Comparison of ENCODE assay signal across 10 mouse cellular contexts in the genomic region with DNA sequence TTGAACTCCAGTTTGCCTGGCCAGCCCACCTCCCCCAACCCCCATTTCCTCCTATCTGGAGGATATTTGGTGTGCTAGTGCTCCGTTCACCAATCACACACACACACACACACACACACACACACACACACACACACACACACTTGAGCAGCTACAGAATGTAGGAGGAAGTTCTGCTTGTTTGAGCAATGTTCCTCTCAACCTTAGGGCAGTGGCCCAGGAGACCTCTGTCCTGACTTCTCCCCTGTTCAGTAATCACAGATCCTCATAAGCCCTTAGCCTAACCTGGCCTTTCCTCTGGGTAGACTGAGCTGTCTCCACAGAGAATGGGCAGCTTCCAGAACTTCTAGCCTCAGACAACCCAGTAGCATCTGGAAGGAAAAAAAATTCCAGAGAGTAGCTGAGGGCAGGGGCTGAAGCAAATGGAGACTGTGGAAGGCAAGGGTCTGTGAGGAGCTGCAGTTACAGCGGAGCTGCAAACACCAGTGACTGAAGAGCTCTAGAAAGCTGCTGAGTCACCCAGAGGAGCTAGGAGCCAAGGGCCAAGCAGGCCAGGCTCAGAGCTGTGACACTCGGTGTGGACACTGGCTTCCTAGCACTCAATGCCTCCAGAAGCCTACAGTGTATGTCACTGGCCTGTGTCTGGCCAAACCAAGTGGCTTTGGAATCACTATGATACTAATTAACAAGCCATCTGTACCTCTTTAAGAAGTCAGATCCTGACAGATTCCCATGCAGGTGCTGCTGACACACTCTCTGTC. TPM values are rescaled to one million over a fixed set of nuclear protein-coding genes. Genes with fewer than 3 reads are reported as not detected.
DNase-seq lines count a peak whose midpoint lies in the region; ATAC-seq and TF ChIP-seq lines count a peak whose summit lies in the region.
"Had no signal": no experiment of that assay in that cellular context is flagged by ENCODE, and none has a peak within 500 bp of the region (broad histone marks: within the 10 kb centered on the region; RNA-seq: fewer than 3 reads in every experiment).

No protein-coding gene starts in this region.

- TF ChIP-seq CTCF in small intestine, adult 2 months (IDR thresholded peaks at IDR 0.05; ENCODE audit: extremely low read depth, insufficient read length, insufficient replicate concordance, low read depth, low read length), result no peak

- H3K4me2 ChIP-seq in kidney, embryonic 15.5 days, result no peak overlapping the region
- no peak overlapping the region for H3K4me2 ChIP-seq in intestine, embryonic 16.5 days (ENCODE audit: low read depth, low read length)
- H3K4me2 ChIP-seq: midbrain, embryonic 12.5 days had no signal

- intact Hi-C loops in left cerebral cortex, postnatal 14 days (cut with DNase I), result no loop called here

- ATAC-seq in kidney, embryonic 15.5 days (replicated peaks; ENCODE audit: low FRiP score), result 0 out of 2 replicates have a peak, but pooled peaks have one; percentile 40
- peak; percentile 47 for ATAC-seq in intestine, embryonic 16.5 days

- H3K27ac ChIP-seq in kidney, embryonic 15.5 days, result 0 out of 2 replicates have a peak overlapping the region, but pooled peaks have one; percentile 13
- peak overlapping the region; percentile 69 for H3K27ac ChIP-seq in intestine, embryonic 16.5 days (ENCODE audit: low read length)
- H3K27ac ChIP-seq in small intestine, adult 2 months (ENCODE audit: insufficient read depth, low read depth, low read length), result peak overlapping the region; percentile 62
- H3K27ac ChIP-seq: midbrain, embryonic 12.5 days had no signal

- no peak overlapping the region for H3K9ac ChIP-seq in kidney, embryonic 15.5 days
- H3K9ac ChIP-seq in intestine, embryonic 16.5 days (ENCODE audit: low read depth, low read length), result peak overlapping the region; percentile 19; the same call in 1 of the 2 replicates
- H3K9ac ChIP-seq: midbrain, embryonic 12.5 days had no signal

- no peaks in the 10 kb centered on the region for H3K9me3 ChIP-seq in kidney, embryonic 15.5 days (replicated peaks)
- H3K9me3 ChIP-seq in intestine, embryonic 16.5 days (ENCODE audit: control insufficient read depth, low read length), result no peaks in the 10 kb centered on the region

- no peak for DNase-seq in kidney, postnatal 14 days
- peak; percentile 79 for DNase-seq in cerebellum, adult 9-10 months
- DNase-seq in left cerebral cortex, postnatal 14 days (ENCODE audit: low spot score in 2 of 2), result no peak
- DNase-seq in thymus, postnatal 36 days, result no peak
- DNase-seq in ovary, adult 18-20 months (ENCODE audit: low spot score), result no peak

- no peaks in the 10 kb centered on the region for H3K36me3 ChIP-seq in kidney, embryonic 15.5 days
- H3K36me3 ChIP-seq in intestine, embryonic 16.5 days (ENCODE audit: control insufficient read depth, insufficient read depth, low read length), result no peaks in the 10 kb centered on the region
- no peaks in the 10 kb centered on the region for H3K36me3 ChIP-seq in small intestine, adult 2 months (ENCODE audit: control insufficient read depth, insufficient read depth, low read length)
- H3K36me3 ChIP-seq: midbrain, embryonic 12.5 days had no signal

- H3K4me3 ChIP-seq in kidney, embryonic 15.5 days (replicated peaks), result no peak overlapping the region
- no peak overlapping the region for H3K4me3 ChIP-seq in intestine, embryonic 16.5 days (ENCODE audit: low read length)
- no peak overlapping the region for H3K4me3 ChIP-seq in small intestine, adult 2 months (ENCODE audit: low read depth, low read length)
- H3K4me3 ChIP-seq: midbrain, embryonic 12.5 days had no signal

- WGBS in kidney, embryonic 15.5 days, result 67% methylated on average over 3 of the region's 3 CpGs
- 45% methylated on average over 3 of the region's 3 CpGs for WGBS in intestine, embryonic 16.5 days
- 20% methylated on average over 3 of the region's 3 CpGs for WGBS in small intestine, adult 2 months

- peaks cover 4% of the 10 kb centered on the region; the same call in 1 of the 2 replicates for H3K4me1 ChIP-seq in kidney, embryonic 15.5 days
- H3K4me1 ChIP-seq in intestine, embryonic 16.5 days (ENCODE audit: control insufficient read depth, insufficient read depth, low read length), result peaks cover 14% of the 10 kb centered on the region; the same call in 1 of the 2 replicates
- H3K4me1 ChIP-seq in small intestine, adult 2 months (ENCODE audit: control insufficient read depth, insufficient read depth, insufficient read length, low read length), result peaks cover 27% of the 10 kb centered on the region
- H3K4me1 ChIP-seq: midbrain, embryonic 12.5 days had no signal

- TF ChIP-seq POLR2A in small intestine, adult 2 months (IDR thresholded peaks at IDR 0.05; ENCODE audit: low read depth, low read length), result no peak

- peaks cover 5% of the 10 kb centered on the region; the same call in 1 of the 2 replicates for H3K27me3 ChIP-seq in kidney, embryonic 15.5 days
- no peaks in the 10 kb centered on the region for H3K27me3 ChIP-seq in intestine, embryonic 16.5 days (replicated peaks; ENCODE audit: control insufficient read depth, insufficient read depth, low read length)
- H3K27me3 ChIP-seq in small intestine, adult 2 months (ENCODE audit: control insufficient read depth, insufficient read depth, low read length), result no peaks in the 10 kb centered on the region

RNA-seq across cellular contexts. Expression of gene 2810459M11Rik, which starts 7.3 kb away (rescaled TPM):
- polyA plus RNA-seq in kidney, embryonic 15.5 days (2015; fragmentation: Nextera tagmentation; extraction: Ambion mirVana), result 1.1 and 1.2 TPM in 2 replicates
- 4.3 and 4.4 TPM in 2 replicates for polyA plus RNA-seq in intestine, embryonic 16.5 days (2015; fragmentation: Nextera tagmentation; extraction: Ambion mirVana)
- polyA plus RNA-seq in small intestine, adult 2 months (2012; rRNA removed), result 9.4 and 13.8 TPM in 2 replicates
- total RNA-seq in left cerebral cortex, postnatal 14 days (2021), result 1 to 10 TPM; 5.2 to 7.5 TPM
- polyA plus RNA-seq: heart, postnatal 0 days had no signal

RNA-seq across cellular contexts. Expression of gene Spata3, which starts 21.8 kb away (rescaled TPM):
- not detected in 2 replicates for polyA plus RNA-seq in kidney, embryonic 15.5 days (2015; fragmentation: Nextera tagmentation; extraction: Ambion mirVana)
- polyA plus RNA-seq in intestine, embryonic 16.5 days (2015; fragmentation: Nextera tagmentation; extraction: Ambion mirVana), result not detected in 2 replicates
- not detected in 2 replicates for polyA plus RNA-seq in small intestine, adult 2 months (2012; rRNA removed)
- under 1 TPM; 0.46 to 0.47 TPM for total RNA-seq in left cerebral cortex, postnatal 14 days (2021)
- polyA plus RNA-seq: heart, postnatal 0 days had no signal

RNA-seq across cellular contexts. Expression of gene Psmd1, which starts 25.8 kb away (rescaled TPM):
- polyA plus RNA-seq in kidney, embryonic 15.5 days (2015; fragmentation: Nextera tagmentation; extraction: Ambion mirVana), result 181 and 182 TPM in 2 replicates
- polyA plus RNA-seq in intestine, embryonic 16.5 days (2015; fragmentation: Nextera tagmentation; extraction: Ambion mirVana), result 135 and 144 TPM in 2 replicates
- polyA plus RNA-seq in small intestine, adult 2 months (2012; rRNA removed), result 18.7 and 33.6 TPM in 2 replicates
- 100 to 1,000 TPM; 110 to 112 TPM for total RNA-seq in left cerebral cortex, postnatal 14 days (2021)

Comparison
In these comparisons a context has a peak if more than half of its experiments do, and no peak if none do; other contexts are left out.
1. H3K27ac ChIP-seq: peak in every context shown above with its lines; median percentile 69 in intestine, embryonic 16.5 days; 62 in small intestine, adult 2 months; 13 in kidney, embryonic 15.5 days.